Mouse (Mus musculus): ENCODE data around the gene Lsm10.

Gene Lsm10

GRCm38 (mm10) chr4:126097711-126098253 is 1.4 kb downstream of the Lsm10 start:
- peak; percentile 91 for DNase-seq

DNA sequence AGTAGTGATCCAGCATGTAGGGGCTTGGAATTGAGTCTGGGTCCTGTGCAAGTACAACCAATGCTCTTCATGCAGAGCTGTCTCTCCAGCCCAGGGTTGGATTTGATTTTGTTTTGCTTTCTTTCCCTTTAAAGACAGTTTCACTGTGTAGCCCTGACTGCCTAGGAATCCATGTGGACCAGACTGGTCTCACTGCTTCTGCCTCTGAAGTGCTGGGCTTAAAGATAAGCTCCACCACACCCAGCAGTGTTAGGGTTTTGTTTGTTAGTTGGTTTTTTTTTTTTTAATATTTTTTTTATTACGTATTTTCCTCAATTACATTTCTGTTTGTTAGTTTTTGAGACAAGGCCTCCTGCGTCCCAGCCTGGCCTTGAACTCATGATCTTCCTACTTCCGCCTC is 2.9 kb downstream of the Lsm10 start:
- no peak for DNase-seq

- peak; percentile 79 for DNase-seq
Observed at GRCm38 (mm10) chr4:126100764-126101163, 4.3 kb downstream of the Lsm10 start.

DNA sequence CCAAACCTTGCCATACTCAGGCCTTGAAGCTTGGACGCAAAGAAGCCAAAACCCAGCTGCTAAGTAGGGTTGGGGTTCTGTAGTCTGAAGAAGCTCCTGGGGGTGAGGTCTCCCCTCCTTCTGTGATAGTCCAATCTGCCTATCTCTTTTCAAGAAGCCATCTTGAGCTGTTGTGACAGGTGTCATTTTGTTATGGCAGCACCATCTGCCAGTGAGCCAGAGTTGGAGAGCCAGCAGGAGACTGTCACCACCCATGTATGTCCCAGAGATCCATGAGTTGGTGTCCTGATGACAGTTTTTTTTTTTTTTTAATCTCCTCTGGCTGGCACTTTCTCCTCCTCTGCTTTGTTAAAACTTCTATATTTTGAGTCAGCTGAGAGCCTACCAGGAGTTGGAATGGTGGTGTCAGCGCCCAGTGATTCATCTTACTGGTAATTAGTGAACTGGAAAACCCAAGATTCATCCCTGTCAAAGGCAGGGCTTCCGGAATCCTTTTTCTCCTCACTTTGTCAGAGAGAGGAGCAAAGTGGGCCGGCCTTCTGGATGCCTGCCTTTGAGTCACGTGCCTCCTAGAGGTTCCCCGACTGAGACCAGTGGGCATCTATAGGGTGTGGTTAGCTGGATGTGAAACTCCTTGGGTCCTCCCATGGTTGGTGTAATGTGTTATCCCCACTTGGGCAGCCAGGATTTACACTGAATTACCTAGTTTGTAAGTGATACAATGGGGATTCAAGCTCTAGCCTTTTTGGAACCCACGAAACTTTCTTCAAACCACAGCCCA is 5.8 kb downstream of the Lsm10 start:
- peak; percentile 97 for DNase-seq

- DNase-seq = peak; percentile 99
Observed at GRCm38 (mm10) chr4:126103057-126103581, 6.7 kb downstream of the Lsm10 start.

DNA sequence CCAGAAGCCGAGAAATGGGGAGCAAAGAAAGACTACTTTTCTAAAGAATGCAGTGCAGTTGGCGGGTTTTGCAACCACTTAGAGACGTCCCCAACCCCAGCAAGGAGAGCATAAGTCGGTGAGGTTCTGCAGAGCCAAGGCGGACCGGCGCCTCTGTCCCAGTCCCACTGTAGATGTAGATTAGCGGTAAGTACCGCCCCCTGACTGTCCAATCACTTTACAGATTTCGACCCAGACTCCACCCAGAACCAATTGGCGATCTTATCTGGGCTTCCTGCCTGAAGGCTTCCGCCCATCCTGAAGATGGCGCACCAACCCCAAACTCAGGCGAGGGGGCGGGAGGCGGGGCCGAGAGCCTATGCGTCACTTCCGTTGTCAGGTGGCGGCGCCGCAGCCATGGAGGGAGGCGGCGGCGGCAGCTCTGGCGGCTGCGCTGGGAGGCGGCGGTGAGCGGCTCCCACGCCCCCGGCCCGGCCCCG is 7.2 kb downstream of the Lsm10 start, which contains the start of gene Stk40:
Gene Stk40, plus strand, starts transcription at position 368 of the 479 bp plus-strand sequence.
- DNase-seq = peak; percentile 100

DNA sequence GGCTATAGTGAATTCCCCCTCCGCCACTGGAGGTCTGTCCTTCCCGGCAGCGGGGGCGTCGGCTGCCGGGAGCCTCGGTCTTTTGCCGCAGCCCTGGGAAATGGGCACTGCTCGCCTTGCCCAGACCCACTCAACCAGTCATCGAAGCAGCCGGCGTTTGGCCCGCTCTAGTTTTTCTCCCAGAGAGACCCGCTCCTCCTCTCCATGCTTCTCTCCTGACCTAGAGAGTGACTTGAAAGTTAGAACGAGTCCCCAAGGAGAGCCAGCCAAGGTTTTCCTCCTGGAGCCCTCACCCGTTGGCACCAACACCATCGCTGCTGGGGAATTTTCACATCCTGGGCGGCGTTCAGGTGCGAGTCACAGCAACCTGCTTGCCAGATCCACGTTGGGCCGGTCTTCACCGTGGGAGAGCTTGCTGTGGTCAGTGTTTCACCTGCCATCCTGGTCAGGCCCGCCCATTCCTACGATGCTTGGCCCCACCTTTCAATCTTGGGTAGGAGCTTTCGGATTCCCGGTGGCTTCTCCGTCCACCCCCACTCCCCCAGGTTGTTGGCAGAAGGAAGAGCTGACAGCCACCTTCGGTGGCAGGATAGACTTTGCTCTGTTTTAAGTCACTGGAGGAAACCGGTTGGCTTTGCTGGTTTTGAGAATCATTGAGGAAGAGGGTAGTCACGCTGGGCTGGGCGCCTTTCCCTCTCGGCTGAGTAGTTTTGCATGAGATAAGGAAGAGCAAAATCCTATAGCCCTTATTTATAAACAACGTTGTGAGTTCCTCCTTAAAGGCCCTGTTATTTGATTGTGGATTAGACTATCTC is 8.0 kb downstream of the Lsm10 start:
- peak; percentile 96 for DNase-seq

- peak; percentile 82 for DNase-seq
Observed at GRCm38 (mm10) chr4:126105131-126105783, 8.8 kb downstream of the Lsm10 start.

- DNase-seq = no peak
Observed at GRCm38 (mm10) chr4:126108061-126108740, 11.8 kb downstream of the Lsm10 start.

GRCm38 (mm10) chr4:126109613-126110373 is 13.4 kb downstream of the Lsm10 start:
- DNase-seq = peak; percentile 95

GRCm38 (mm10) chr4:126110374-126111152 is 14.1 kb downstream of the Lsm10 start:
- DNase-seq = peak; percentile 100

GRCm38 (mm10) chr4:126111153-126111549 is 14.7 kb downstream of the Lsm10 start:
- no peak for DNase-seq

DNA sequence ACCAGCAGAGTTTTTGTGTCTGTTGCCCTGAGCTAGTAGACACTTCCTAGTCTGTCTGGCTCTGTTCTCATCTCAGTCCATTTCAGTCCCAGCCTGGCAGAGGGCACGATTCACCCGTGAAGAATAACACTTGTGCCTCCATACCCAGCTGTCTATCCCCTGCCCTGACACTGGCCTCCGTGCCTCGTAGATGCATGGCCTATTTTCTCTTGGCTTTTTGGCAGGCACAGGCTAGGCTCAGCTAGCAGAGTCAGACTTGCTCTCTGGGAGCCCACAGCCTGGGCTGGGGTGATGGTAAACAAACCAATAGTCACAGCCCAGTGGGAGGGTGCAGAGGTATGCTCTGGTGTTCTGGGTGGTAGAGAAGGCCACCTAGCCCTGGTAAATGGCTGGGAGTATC is 16.8 kb downstream of the Lsm10 start:
- DNase-seq = peak; percentile 94

DNA sequence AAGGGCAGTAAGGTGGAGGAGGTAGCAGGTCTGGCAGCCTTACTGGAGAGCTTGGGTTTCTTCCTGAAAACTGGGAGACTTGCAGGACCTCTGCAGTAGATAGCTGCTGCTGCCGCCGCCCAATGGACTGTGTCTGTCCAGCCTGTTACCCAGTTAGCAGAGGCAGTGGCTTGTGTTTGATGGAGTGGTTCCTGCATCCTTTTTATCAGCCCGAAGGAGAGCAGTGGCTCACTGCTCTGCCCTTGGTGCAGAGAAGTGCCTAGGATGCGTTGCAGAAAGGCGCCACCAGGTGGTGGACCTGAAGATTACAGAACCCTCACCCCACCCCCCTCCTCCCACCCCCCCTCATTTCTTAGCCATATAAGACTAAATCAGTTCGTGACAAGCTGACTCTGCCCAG is 17.5 kb downstream of the Lsm10 start:
- peak; percentile 97 for DNase-seq

GRCm38 (mm10) chr4:126115411-126115810 is 19.0 kb downstream of the Lsm10 start:
- no peak for DNase-seq

GRCm38 (mm10) chr4:126115871-126116521 is 19.6 kb downstream of the Lsm10 start:
- DNase-seq = no peak

- no peak for DNase-seq
Observed at GRCm38 (mm10) chr4:126117116-126117515, 20.7 kb downstream of the Lsm10 start.

- DNase-seq = no peak
Observed at GRCm38 (mm10) chr4:126118651-126119050, 22.2 kb downstream of the Lsm10 start.

DNA sequence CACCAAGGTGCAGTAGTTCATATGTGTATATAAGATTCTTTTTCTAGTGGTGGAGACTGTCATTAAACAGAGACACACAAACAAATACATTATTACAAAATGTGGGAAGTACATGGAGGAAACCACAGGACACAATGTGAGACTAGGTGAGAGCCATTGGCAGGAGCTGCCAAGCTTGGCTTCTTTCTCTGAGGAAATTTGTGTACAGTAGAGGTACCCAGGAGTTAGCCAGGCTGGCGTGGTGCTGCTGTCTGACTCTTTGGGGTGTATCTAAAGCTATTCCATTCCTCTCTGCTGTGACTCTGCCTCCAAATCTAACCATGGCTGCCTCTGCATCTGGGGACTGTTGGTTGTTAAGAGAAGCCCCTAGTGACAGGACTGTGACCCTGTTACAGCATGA is 22.6 kb downstream of the Lsm10 start:
- no peak for DNase-seq

DNA sequence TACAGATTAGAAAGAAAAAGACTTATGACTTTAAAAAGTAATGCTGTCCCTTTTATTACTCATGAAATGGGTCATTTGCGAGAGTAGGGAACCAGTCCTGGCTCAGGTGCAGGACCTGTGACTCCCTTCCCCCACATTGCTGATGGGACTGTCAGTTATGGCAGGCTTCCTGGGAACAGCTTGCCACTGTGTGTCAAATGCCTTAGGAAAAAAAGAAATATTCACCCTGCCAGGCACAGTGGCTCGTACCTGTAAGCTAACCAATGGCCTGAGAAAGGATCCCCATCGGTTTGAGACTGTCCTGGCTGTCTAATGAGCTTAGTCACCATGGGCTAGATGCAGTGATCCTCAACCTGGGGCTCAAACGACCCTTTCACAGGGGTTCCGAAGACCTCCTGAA is 23.6 kb downstream of the Lsm10 start:
- DNase-seq = no peak

Measured in heart, adult 11 months (tissue).